Mouse (Mus musculus): ENCODE data around the gene Gse1.
A peak's percentile ranks its signal among the peaks of the same experiment; 100 is the strongest.

DNA sequence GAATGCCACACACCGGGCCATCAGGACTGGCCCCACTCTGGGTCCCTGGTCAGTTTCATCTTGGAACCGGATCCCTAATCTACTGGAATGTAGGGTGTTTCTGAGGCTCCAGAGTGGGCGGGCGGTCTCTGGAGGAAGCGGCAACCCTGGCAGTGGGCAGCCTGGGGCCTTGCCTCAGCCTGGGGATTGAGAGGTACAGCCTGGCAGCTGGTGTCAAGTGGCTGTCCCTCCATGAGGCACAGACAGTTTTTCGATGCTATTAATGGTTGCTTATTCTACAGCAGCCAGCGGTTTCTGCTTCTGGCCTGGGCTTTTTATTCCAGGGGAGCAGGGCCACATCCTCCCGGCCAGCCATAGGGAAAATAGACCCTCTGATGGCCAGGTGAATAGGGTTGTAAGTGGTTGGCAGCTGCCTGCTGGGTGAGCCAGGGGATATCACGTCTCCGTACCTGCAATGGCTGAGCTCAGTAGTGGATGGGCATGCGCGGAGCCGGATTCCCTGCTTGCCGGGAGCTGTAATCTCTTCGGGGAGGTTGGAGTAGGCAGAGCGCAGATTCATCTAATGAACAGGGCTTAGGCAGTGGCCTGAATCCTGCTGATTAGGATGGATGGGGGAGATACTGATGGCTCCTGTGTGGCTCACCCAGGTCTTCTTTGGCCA, 22.6 kb downstream of the Gse1 start:
- TF ChIP-seq MYOD1 (IDR thresholded peaks at IDR 0.05; ENCODE audit: control insufficient read depth in 1 of 3, insufficient read length in 2 of 3, low read depth in 2 of 3) (peak in 1 of 3 experiments; percentile 69), POLR2A (IDR thresholded peaks at IDR 0.05; ENCODE audit: insufficient read length, low read depth) (peak; percentile 13), MAX (IDR thresholded peaks at IDR 0.05; ENCODE audit: low read depth) (no peak), POLR2AphosphoS2 (IDR thresholded peaks at IDR 0.05; ENCODE audit: insufficient read length, low read depth) (no peak), USF1 (IDR thresholded peaks at IDR 0.05; ENCODE audit: low read depth) (no peak), REST (IDR thresholded peaks at IDR 0.05; ENCODE audit: insufficient read depth, insufficient read length) (no peak)

Data from myocyte (in vitro differentiated cells).